9 mouse cellular contexts compared by ENCODE assay signal in the genomic region with DNA sequence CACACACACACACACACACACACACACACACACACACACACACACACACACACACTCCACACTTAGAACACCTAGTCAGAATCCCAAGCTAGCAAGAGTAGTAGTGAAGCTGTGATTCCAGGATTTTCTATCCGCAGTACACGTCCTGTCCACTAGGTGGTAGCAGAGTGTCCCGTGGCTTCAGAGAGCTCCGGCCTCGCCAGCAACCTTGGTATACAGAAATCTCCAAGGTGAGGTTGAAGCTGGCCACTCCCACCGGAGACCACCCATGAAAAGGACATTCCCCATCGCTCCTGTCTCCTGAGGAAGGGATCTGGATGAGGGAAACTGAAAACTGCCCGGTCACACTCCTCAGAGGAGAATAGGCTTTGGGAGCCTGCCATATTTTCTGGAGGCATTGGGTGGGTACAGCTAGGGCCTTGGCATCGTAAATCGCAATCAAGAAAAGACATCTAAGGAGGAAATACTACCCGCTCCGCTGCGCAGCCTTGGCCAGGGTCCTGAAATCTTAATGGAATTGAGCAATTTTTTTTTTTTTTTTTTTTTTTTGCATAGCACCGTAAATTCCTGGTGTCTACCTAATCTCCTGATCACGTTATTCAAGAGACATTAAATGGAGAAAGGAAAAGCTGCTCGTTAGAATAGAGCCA.
A peak's percentile ranks its signal among the peaks of the same experiment; 100 is the strongest.
DNase-seq lines count a peak whose midpoint lies in the region; ATAC-seq and TF ChIP-seq lines count a peak whose summit lies in the region.
"Had no signal": no experiment of that assay in that cellular context is flagged by ENCODE, and none has a peak within 500 bp of the region (broad histone marks: within the 10 kb centered on the region; RNA-seq: fewer than 3 reads in every experiment).

No protein-coding gene starts in this region.

- no peak for ATAC-seq in intestine, embryonic 14.5 days (replicated peaks; ENCODE audit: low FRiP score, low TSS enrichment, low read depth)
- no peak for ATAC-seq in intestine, embryonic 16.5 days
- ATAC-seq in hematopoietic stem cell, adult 5-6 weeks (replicated peaks in 1 of 2; ENCODE audit: insufficient read depth in 1 of 2, low FRiP score in 2 of 2, low TSS enrichment in 1 of 2, low read depth in 1 of 2, poor library complexity in 2 of 2, severe bottlenecking in 2 of 2): peak; percentile 47 to 53; a peak in 1 of 4 replicates
- ATAC-seq in neural tube, embryonic 14.5 days (ENCODE audit: low read depth): peak; percentile 31; the same call in 1 of the 2 replicates

- H3K9me3 ChIP-seq in intestine, embryonic 14.5 days (ENCODE audit: control insufficient read depth, low read length): no peaks in the 10 kb centered on the region
- no peaks in the 10 kb centered on the region for H3K9me3 ChIP-seq in intestine, embryonic 16.5 days (ENCODE audit: control insufficient read depth, low read length)
- H3K9me3 ChIP-seq in neural tube, embryonic 14.5 days (ENCODE audit: control insufficient read depth, low read length): no peaks in the 10 kb centered on the region

- no peaks in the 10 kb centered on the region for H3K36me3 ChIP-seq in intestine, embryonic 14.5 days (ENCODE audit: control insufficient read depth, insufficient read depth, low read length)
- H3K36me3 ChIP-seq in intestine, embryonic 16.5 days (ENCODE audit: control insufficient read depth, insufficient read depth, low read length): no peaks in the 10 kb centered on the region
- no peaks in the 10 kb centered on the region for H3K36me3 ChIP-seq in neural tube, embryonic 14.5 days (ENCODE audit: control insufficient read depth, insufficient read depth, low read length)

- no peak overlapping the region for H3K9ac ChIP-seq in intestine, embryonic 14.5 days (ENCODE audit: low read length)
- no peak overlapping the region for H3K9ac ChIP-seq in intestine, embryonic 16.5 days (ENCODE audit: low read depth, low read length)
- H3K9ac ChIP-seq in neural tube, embryonic 14.5 days (replicated peaks; ENCODE audit: low read depth, low read length): no peak overlapping the region

- H3K4me2 ChIP-seq in intestine, embryonic 14.5 days (ENCODE audit: low read length): no peak overlapping the region
- no peak overlapping the region for H3K4me2 ChIP-seq in intestine, embryonic 16.5 days (ENCODE audit: low read depth, low read length)
- no peak overlapping the region for H3K4me2 ChIP-seq in neural tube, embryonic 14.5 days (ENCODE audit: low read depth, low read length)

- WGBS in intestine, embryonic 14.5 days: 27% methylated on average over 16 of the region's 16 CpGs
- WGBS in intestine, embryonic 16.5 days: 28% methylated on average over 16 of the region's 16 CpGs
- WGBS in neural tube, embryonic 14.5 days: 28% methylated on average over 16 of the region's 16 CpGs

- H3K4me1 ChIP-seq in intestine, embryonic 14.5 days (replicated peaks; ENCODE audit: control insufficient read depth, insufficient read depth, low read length): no peaks in the 10 kb centered on the region
- no peaks in the 10 kb centered on the region for H3K4me1 ChIP-seq in intestine, embryonic 16.5 days (ENCODE audit: control insufficient read depth, insufficient read depth, low read length)
- peaks cover 5% of the 10 kb centered on the region; the same call in 1 of the 2 replicates for H3K4me1 ChIP-seq in neural tube, embryonic 14.5 days (ENCODE audit: control insufficient read depth, insufficient read depth, low read length)

- no peaks in the 10 kb centered on the region for H3K27me3 ChIP-seq in intestine, embryonic 14.5 days (replicated peaks; ENCODE audit: control insufficient read depth, insufficient read depth, low read length)
- no peaks in the 10 kb centered on the region for H3K27me3 ChIP-seq in intestine, embryonic 16.5 days (replicated peaks; ENCODE audit: control insufficient read depth, insufficient read depth, low read length)
- H3K27me3 ChIP-seq in neural tube, embryonic 14.5 days (ENCODE audit: control insufficient read depth, insufficient read depth, low read length): no peaks in the 10 kb centered on the region

- no peak overlapping the region for H3K4me3 ChIP-seq in intestine, embryonic 14.5 days (ENCODE audit: low read depth, low read length)
- no peak overlapping the region for H3K4me3 ChIP-seq in intestine, embryonic 16.5 days (ENCODE audit: low read length)
- H3K4me3 ChIP-seq in left cerebral cortex, adult 2 months: no peak overlapping the region
- H3K4me3 ChIP-seq in neural tube, embryonic 14.5 days (ENCODE audit: low read depth, low read length): no peak overlapping the region
- H3K4me3 ChIP-seq: myocyte had no signal

- no peak overlapping the region for H3K27ac ChIP-seq in intestine, embryonic 14.5 days (ENCODE audit: low read depth)
- H3K27ac ChIP-seq in intestine, embryonic 16.5 days (ENCODE audit: low read length): no peak overlapping the region
- H3K27ac ChIP-seq in left cerebral cortex, adult 2 months: no peak overlapping the region
- no peak overlapping the region for H3K27ac ChIP-seq in neural tube, embryonic 14.5 days (ENCODE audit: low read depth, low read length)

- TF ChIP-seq CTCF in left cerebral cortex, adult 2 months (IDR thresholded peaks at IDR 0.05): peak; percentile 80

- intact Hi-C loops in left cerebral cortex, adult 2 months (cut with DNase I): loop anchor here (5.0 to 10.0 kb wide), 2 partner anchors 126 to 572 kb away; no protein-coding TSS in a partner anchor

- peak; percentile 90 for DNase-seq in intestine, embryonic 14.5 days (ENCODE audit: low spot score)
- DNase-seq in Muller cell, postnatal 12 days (ENCODE audit: inconsistent ontology term): peak; percentile 52
- DNase-seq in cerebellum, postnatal 36 days: peak; percentile 81 to 91
- peak; percentile 69 to 78 for DNase-seq in left cerebral cortex, adult 2 months (ENCODE audit: extremely low spot score in 1 of 2, low spot score in 2 of 2)
- DNase-seq in T-cell, adult 2 months (ENCODE audit: low spot score): no peak

Comparison
In these comparisons a context has a peak if more than half of its experiments do, and no peak if none do; other contexts are left out.
1. ATAC-seq: peak in hematopoietic stem cell, adult 5-6 weeks (2 of 2) and neural tube, embryonic 14.5 days (single experiment); none in intestine, embryonic 14.5 days (single experiment) and intestine, embryonic 16.5 days (single experiment).